Mouse (Mus musculus) subcutaneous adipose tissue, adult 2 months (tissue): ENCODE data around the gene Rnf217. TPM values are rescaled to one million over a fixed set of nuclear protein-coding genes. Genes with fewer than 3 reads are reported as not detected.

Experiments used
- polyA plus RNA-seq: library from polyadenylated mRNA; depleted of rRNA; stranded (reverse); fragments of >200 nt; gene quantifications from 2 replicates; pipeline ENCODE4 v1.2.3, GENCODE M21; 2012; ENCODE audit warnings: low replicate concordance; rRNA removed

The Rnf217 gene
- polyA plus RNA-seq: 1.2 and 3.1 TPM in 2 replicates

GRCm38 (mm10) chr10:31609066-31609961, at the start of gene Rnf217:
TSS of gene Rnf217 (minus strand) at chr10:31609184.

GRCm38 (mm10) chr10:31445291-31446124, 163.5 kb downstream of the Rnf217 start, which contains the start of gene Tpd52l1:
TSS of gene Tpd52l1 (minus strand) at chr10:31445958.

Other genes with a start within 250 kb of the Rnf217 start
- gene Tpd52l1, start 163.2 kb downstream of the Rnf217 start, polyA plus RNA-seq: 0.53 and 12.5 TPM in 2 replicates